Mouse (Mus musculus): ENCODE results near the gene Auh. TPM values are rescaled to one million over a fixed set of nuclear protein-coding genes. Genes with fewer than 3 reads are reported as not detected.

The Auh gene
- polyA plus RNA-seq, 2 experiments = 33.8 to 34.0 TPM

DNA sequence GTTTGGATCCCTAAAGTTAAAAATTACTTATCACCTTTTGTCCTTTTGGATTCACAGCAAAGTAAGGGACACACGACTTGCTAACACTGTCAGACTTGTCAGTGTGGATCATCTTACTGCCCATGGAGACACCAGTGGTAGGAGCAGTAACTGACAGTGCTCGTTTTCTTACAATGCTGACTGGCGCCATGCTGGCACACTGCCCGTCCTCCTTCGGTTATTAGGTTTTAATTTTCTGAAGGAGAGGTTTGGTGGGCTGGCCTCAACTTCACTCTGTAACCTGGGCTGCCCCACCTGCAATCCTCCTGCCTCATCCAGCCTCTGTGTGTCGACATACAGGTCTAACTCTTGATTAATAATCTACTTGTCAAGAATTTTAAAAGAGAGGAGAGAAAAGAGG is 31.7 kb downstream of the Auh start:
- Histone ChIP-seq H3K4me2 (replicated peaks; ENCODE audit: low read depth, low read length, severe bottlenecking) (no peak overlapping the region), H3K4me1 (ENCODE audit: control insufficient read depth, insufficient read depth, low read length) (peaks cover 11% of the 10 kb centered on the region), H3K9ac (ENCODE audit: low read depth, low read length, severe bottlenecking) (no peak overlapping the region), H3K4me3 (replicated peaks; ENCODE audit: low read length) (no peak overlapping the region), H3K27me3 (ENCODE audit: control insufficient read depth, insufficient read depth, low read length) (no peaks in the 10 kb centered on the region), H3K9me3 (ENCODE audit: control insufficient read depth, low read length) (no peaks in the 10 kb centered on the region), H3K27ac (replicated peaks; ENCODE audit: low read depth, low read length) (no peak overlapping the region), H3K36me3 (ENCODE audit: control insufficient read depth, insufficient read depth, low read length) (peaks cover 13% of the 10 kb centered on the region)
- WGBS = 69% methylated on average over 6 of the region's 6 CpGs
- TF ChIP-seq POLR2A (IDR thresholded peaks at IDR 0.05; ENCODE audit: borderline replicate concordance, extremely low read depth, insufficient read depth, insufficient read length) = no peak
- no peak for DNase-seq (ENCODE audit: low spot score)
- ATAC-seq (ENCODE audit: low FRiP score, low read depth) = no peak

DNA sequence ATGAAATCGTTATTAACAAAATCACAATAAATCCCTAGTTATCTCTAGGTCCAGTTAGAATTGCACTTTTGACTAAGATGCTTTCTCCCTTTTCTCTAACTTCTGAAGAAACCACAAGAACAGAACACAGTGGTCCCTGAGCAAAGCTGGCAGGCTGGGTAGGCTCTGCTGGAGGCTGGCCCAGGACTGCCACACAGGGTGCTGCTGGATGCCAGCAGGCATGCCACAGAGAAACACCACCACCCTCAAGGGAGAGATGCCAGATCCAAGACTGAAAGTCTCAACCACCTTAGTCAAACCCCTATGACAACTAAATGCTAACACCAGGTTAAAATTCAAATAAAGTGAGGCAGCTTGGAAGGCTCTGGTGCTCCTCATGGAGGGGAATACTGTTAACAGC is 36.7 kb downstream of the Auh start:
- ATAC-seq (ENCODE audit: low FRiP score, low read depth) = no peak
- H3K4me1 ChIP-seq (ENCODE audit: control insufficient read depth, insufficient read depth, low read length) = peaks cover 4% of the 10 kb centered on the region; the same call in 1 of the 2 replicates
- no peak overlapping the region for H3K9ac ChIP-seq (ENCODE audit: low read depth, low read length, severe bottlenecking)
- no peaks in the 10 kb centered on the region for H3K27me3 ChIP-seq (ENCODE audit: control insufficient read depth, insufficient read depth, low read length)
- H3K27ac ChIP-seq (replicated peaks; ENCODE audit: low read depth, low read length) = no peak overlapping the region
- 93% methylated on average over 1 of the region's 1 CpGs for WGBS
- no peak overlapping the region for H3K4me2 ChIP-seq (replicated peaks; ENCODE audit: low read depth, low read length, severe bottlenecking)
- no peak for TF ChIP-seq POLR2A (IDR thresholded peaks at IDR 0.05; ENCODE audit: borderline replicate concordance, extremely low read depth, insufficient read depth, insufficient read length)
- no peak overlapping the region for H3K4me3 ChIP-seq (replicated peaks; ENCODE audit: low read length)
- peaks cover 7% of the 10 kb centered on the region for H3K36me3 ChIP-seq (ENCODE audit: control insufficient read depth, insufficient read depth, low read length)
- no peak for DNase-seq (ENCODE audit: low spot score)
- no peaks in the 10 kb centered on the region for H3K9me3 ChIP-seq (ENCODE audit: control insufficient read depth, low read length)

DNA sequence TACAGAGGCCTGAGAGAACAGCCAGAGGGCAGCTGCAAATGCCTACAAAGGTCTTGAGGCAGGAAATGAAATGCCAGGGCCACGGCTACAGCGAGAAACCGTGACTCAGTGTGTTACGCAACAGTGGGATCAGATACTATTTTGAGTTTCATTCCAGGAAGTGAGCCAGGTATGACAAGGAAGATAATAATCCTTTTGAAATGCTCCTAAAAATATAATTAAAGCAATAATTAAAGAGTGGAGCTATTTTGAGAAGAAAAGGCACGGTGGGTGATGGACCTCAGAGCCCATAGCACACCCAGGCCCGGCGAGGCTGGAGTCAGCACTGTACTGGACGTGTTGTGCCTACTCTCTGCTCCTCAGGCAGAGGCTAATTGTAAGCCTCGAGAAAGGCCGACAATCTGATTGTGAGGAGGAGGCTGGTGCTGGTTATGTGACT is 37.4 kb downstream of the Auh start:
- peaks cover 4% of the 10 kb centered on the region; the same call in 1 of the 2 replicates for H3K4me1 ChIP-seq (ENCODE audit: control insufficient read depth, insufficient read depth, low read length)
- peaks cover 4% of the 10 kb centered on the region for H3K36me3 ChIP-seq (ENCODE audit: control insufficient read depth, insufficient read depth, low read length)
- H3K9ac ChIP-seq (ENCODE audit: low read depth, low read length, severe bottlenecking) = no peak overlapping the region
- no peak for ATAC-seq (ENCODE audit: low FRiP score, low read depth)
- H3K4me3 ChIP-seq (replicated peaks; ENCODE audit: low read length) = no peak overlapping the region
- 47% methylated on average over 10 of the region's 10 CpGs for WGBS
- 0 out of 2 replicates have a peak overlapping the region, but pooled peaks have one; percentile 2 for H3K27ac ChIP-seq (replicated peaks; ENCODE audit: low read depth, low read length)
- no peak for TF ChIP-seq POLR2A (IDR thresholded peaks at IDR 0.05; ENCODE audit: borderline replicate concordance, extremely low read depth, insufficient read depth, insufficient read length)
- H3K27me3 ChIP-seq (ENCODE audit: control insufficient read depth, insufficient read depth, low read length) = no peaks in the 10 kb centered on the region
- DNase-seq (ENCODE audit: low spot score) = peak; percentile 29
- H3K4me2 ChIP-seq (replicated peaks; ENCODE audit: low read depth, low read length, severe bottlenecking) = no peak overlapping the region
- no peaks in the 10 kb centered on the region for H3K9me3 ChIP-seq (ENCODE audit: control insufficient read depth, low read length)

DNA sequence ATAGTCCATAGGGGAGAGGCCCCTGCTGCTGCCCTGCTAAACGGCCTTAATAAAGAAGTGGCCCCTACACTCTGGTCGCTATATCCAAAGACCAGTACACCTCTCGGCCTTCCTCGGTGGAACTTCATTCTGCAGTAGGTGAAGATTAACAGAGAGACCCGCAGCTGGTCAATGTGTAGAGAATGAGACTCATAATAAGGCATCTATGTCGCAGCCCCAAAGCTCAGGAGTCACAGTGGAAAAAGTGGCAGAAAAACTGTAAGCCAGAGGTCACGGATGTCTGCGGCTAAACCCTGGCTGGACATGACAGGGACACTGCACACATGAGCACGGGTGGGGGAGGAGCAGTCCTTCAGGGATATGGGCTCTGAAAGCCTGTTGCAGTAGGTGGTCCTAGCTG is 39.2 kb downstream of the Auh start:
- TF ChIP-seq POLR2A (IDR thresholded peaks at IDR 0.05; ENCODE audit: borderline replicate concordance, extremely low read depth, insufficient read depth, insufficient read length) = no peak
- H3K36me3 ChIP-seq (ENCODE audit: control insufficient read depth, insufficient read depth, low read length) = no peaks in the 10 kb centered on the region
- H3K4me2 ChIP-seq (replicated peaks; ENCODE audit: low read depth, low read length, severe bottlenecking) = no peak overlapping the region
- no peaks in the 10 kb centered on the region for H3K27me3 ChIP-seq (ENCODE audit: control insufficient read depth, insufficient read depth, low read length)
- 78% methylated on average over 9 of the region's 9 CpGs for WGBS
- no peaks in the 10 kb centered on the region for H3K9me3 ChIP-seq (ENCODE audit: control insufficient read depth, low read length)
- H3K27ac ChIP-seq (replicated peaks; ENCODE audit: low read depth, low read length) = no peak overlapping the region
- ATAC-seq (ENCODE audit: low FRiP score, low read depth) (no peak), DNase-seq (ENCODE audit: low spot score) (no peak)
- H3K4me1 ChIP-seq (ENCODE audit: control insufficient read depth, insufficient read depth, low read length) = peaks cover 4% of the 10 kb centered on the region; the same call in 1 of the 2 replicates
- no peak overlapping the region for H3K9ac ChIP-seq (ENCODE audit: low read depth, low read length, severe bottlenecking)
- no peak overlapping the region for H3K4me3 ChIP-seq (replicated peaks; ENCODE audit: low read length)

DNA sequence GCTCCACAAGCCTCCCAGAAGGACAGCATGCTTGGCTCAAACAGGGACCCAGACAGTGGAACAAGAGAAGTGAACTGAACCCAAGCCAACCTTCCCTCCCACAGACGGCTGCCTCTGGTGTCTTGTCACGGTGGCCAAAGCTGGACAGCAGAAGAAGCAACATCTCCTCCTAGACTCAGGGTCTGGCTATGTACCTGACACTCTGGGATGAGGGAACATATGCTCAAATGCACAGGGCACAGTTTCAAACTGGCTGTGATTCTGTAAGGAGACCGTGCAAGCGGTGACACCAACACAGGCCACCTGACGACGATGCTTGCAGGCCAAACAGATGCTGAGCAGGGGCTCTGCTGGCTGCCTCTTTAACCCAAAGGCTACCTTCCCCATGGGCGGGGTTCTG is 42.7 kb downstream of the Auh start:
- DNase-seq (ENCODE audit: low spot score) = no peak
- no peaks in the 10 kb centered on the region for H3K27me3 ChIP-seq (ENCODE audit: control insufficient read depth, insufficient read depth, low read length)
- no peak for TF ChIP-seq POLR2A (IDR thresholded peaks at IDR 0.05; ENCODE audit: borderline replicate concordance, extremely low read depth, insufficient read depth, insufficient read length)
- H3K9ac ChIP-seq (ENCODE audit: low read depth, low read length, severe bottlenecking) = no peak overlapping the region
- no peak overlapping the region for H3K27ac ChIP-seq (replicated peaks; ENCODE audit: low read depth, low read length)
- 79% methylated on average over 7 of the region's 7 CpGs for WGBS
- no peaks in the 10 kb centered on the region for H3K9me3 ChIP-seq (ENCODE audit: control insufficient read depth, low read length)
- H3K4me2 ChIP-seq (replicated peaks; ENCODE audit: low read depth, low read length, severe bottlenecking) = no peak overlapping the region
- ATAC-seq (ENCODE audit: low FRiP score, low read depth) = no peak
- H3K36me3 ChIP-seq (ENCODE audit: control insufficient read depth, insufficient read depth, low read length) = no peaks in the 10 kb centered on the region
- no peaks in the 10 kb centered on the region for H3K4me1 ChIP-seq (ENCODE audit: control insufficient read depth, insufficient read depth, low read length)
- H3K4me3 ChIP-seq (replicated peaks; ENCODE audit: low read length) = no peak overlapping the region

DNA sequence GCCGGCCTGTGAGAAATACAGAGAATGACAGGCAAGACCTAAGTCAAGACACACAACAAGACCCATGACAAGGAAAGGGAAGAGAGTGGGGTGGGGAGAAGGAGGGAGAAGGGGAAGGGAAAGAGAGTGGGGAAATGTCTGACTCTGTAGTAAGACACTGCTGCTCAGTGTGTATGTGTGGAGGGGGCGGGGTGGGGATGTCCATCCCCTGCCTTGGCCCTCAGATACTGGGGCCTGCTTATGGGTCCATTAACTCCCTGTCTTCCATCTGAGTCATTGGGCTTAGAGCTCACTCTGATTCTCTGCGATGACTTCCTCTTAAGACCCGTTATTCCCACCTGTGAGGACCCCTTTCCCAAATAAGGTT is 45.5 kb downstream of the Auh start:
- Histone ChIP-seq H3K36me3 (ENCODE audit: control insufficient read depth, insufficient read depth, low read length) (no peaks in the 10 kb centered on the region), H3K4me1 (ENCODE audit: control insufficient read depth, insufficient read depth, low read length) (peaks cover 4% of the 10 kb centered on the region; the same call in 1 of the 2 replicates), H3K9ac (ENCODE audit: low read depth, low read length, severe bottlenecking) (no peak overlapping the region), H3K27me3 (ENCODE audit: control insufficient read depth, insufficient read depth, low read length) (no peaks in the 10 kb centered on the region), H3K4me3 (replicated peaks; ENCODE audit: low read length) (no peak overlapping the region), H3K4me2 (replicated peaks; ENCODE audit: low read depth, low read length, severe bottlenecking) (no peak overlapping the region), H3K27ac (replicated peaks; ENCODE audit: low read depth, low read length) (no peak overlapping the region), H3K9me3 (ENCODE audit: control insufficient read depth, low read length) (no peaks in the 10 kb centered on the region)
- no peak for DNase-seq (ENCODE audit: low spot score)
- WGBS = 92% methylated on average over 3 of the region's 4 CpGs
- no peak for TF ChIP-seq POLR2A (IDR thresholded peaks at IDR 0.05; ENCODE audit: borderline replicate concordance, extremely low read depth, insufficient read depth, insufficient read length)
- ATAC-seq (ENCODE audit: low FRiP score, low read depth) = no peak
